Mouse (Mus musculus) stomach, postnatal 0 days (tissue): Measurements from ENCODE around the gene Bpifb2.

Source experiments
- CTCF ChIP-seq: IDR thresholded peaks from 2 replicates; pipeline ENCODE4 v1.5.1; 2016; ENCODE audit warnings: antibody characterized with exemption, low read depth, mild to moderate bottlenecking, moderate library complexity
- EP300 ChIP-seq: optimal IDR thresholded peaks from 2 replicates; pipeline ENCODE3; 2016; ENCODE audit warnings: antibody characterized with exemption

DNA sequence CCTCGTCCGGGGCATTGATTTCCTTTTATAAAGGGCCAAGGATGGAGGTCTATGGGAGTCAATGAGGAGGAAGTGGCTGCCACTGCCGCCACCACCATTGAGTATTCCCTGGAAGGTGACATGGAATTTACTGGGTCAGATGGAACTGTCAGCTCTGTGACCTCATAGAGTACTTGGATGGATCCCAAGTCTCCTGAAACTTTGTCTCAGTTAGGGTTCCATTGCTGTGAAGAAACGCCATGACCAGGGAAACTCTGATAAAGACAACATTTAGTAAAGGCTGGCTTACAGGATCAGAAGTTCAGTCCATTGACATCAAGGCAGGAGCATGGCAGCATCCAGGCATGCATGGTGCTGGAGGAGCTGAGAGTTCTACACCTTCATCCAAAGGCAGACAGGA is 3.9 kb upstream of the Bpifb2 start, which contains the start of gene Sun5:
- TF ChIP-seq CTCF (no peak), EP300 (no peak)
